Mouse (Mus musculus): ENCODE data around the gene Tnfsf9.
A peak's percentile ranks its signal among the peaks of the same experiment; 100 is the strongest.

The Tnfsf9 gene

DNA sequence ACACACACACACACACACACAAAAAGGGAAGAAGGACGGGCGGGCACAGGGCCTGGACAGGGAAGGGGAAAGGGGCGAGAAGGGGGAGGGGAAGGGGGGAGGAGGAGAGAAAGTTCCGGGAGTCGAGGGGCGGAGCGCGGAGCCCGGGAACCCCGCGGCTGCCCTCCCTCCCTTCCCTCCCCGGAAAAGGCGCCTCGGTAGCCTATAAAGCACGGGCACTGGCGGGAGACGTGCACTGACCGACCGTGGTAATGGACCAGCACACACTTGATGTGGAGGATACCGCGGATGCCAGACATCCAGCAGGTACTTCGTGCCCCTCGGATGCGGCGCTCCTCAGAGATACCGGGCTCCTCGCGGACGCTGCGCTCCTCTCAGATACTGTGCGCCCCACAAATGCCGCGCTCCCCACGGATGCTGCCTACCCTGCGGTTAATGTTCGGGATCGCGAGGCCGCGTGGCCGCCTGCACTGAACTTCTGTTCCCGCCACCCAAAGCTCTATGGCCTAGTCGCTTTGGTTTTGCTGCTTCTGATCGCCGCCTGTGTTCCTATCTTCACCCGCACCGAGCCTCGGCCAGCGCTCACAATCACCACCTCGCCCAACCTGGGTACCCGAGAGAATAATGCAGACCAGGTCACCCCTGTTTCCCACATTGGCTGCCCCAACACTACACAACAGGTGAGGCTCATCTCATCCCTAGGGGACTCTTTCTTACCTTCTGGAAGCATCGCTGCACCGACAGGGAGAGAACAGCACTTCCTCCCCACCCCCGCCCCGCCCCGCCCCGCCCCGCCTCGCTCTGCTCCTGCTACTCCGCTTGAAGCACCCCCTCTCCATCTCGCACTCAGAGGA lies at the start of gene Tnfsf9:
Gene Tnfsf9 (plus strand): TSS at position 145 of the 854 bp plus-strand sequence.
- no peak for DNase-seq (ENCODE audit: low spot score)

DNA sequence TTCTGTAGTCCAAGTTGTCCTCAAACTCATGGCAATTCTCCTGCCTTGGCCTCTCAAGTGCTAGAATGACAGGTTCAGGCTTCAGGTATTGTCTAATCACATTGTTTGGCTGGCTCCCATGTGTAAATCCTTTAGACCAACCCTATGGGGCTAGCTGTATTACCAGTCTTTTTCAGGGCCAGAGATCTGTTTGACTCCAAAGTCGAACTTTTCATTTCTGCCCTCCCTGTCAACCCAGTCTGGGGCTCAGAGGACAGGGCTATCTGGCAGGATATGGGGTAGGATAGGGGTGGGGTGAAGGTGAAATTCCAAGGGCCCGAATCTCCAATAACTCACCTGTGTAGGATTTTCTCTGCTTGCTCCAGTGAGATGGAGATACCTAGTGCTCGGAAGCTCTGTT lies 48.9 kb upstream of the Tnfsf9 start:
- DNase-seq (ENCODE audit: low spot score) = no peak

GRCm38 (mm10) chr17:57058891-57059485 lies 46.1 kb upstream of the Tnfsf9 start, which contains the start of gene Crb3:
Crb3 (plus strand) TSS chr17:57059105.
- DNase-seq (ENCODE audit: low spot score) = no peak

- DNase-seq (ENCODE audit: low spot score) = peak; percentile 21
Measured at GRCm38 (mm10) chr17:57059486-57059977, 45.6 kb upstream of the Tnfsf9 start, which contains the start of gene Slc25a23. Slc25a23 (minus strand) TSS chr17:57059863.

GRCm38 (mm10) chr17:57060231-57060801 lies 44.8 kb upstream of the Tnfsf9 start:
- DNase-seq (ENCODE audit: low spot score) = peak; percentile 94

DNA sequence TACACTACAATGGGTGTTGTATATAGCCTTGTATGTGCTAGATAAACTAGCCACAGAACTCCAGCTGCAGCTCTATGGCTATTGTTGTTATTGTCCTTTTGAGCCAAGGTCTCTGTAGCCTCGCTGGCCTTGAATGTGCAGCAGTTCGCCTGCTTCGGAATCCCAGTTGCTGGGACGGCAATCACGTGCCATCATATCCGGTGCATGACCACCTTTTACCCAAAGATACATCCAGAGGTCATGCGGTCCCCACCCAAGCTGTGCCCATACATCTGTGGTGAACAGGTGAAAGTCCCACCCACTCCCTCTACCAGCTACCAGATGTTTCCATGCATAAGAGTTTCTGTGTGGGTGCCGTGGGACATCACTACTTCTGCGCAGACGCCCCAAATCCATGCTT lies 44.1 kb upstream of the Tnfsf9 start:
- no peak for DNase-seq (ENCODE audit: low spot score)

- DNase-seq (ENCODE audit: low spot score) = no peak
Measured at GRCm38 (mm10) chr17:57062011-57062521, 43.1 kb upstream of the Tnfsf9 start.

GRCm38 (mm10) chr17:57062548-57062947 lies 42.6 kb upstream of the Tnfsf9 start:
- DNase-seq (ENCODE audit: low spot score) = no peak

DNA sequence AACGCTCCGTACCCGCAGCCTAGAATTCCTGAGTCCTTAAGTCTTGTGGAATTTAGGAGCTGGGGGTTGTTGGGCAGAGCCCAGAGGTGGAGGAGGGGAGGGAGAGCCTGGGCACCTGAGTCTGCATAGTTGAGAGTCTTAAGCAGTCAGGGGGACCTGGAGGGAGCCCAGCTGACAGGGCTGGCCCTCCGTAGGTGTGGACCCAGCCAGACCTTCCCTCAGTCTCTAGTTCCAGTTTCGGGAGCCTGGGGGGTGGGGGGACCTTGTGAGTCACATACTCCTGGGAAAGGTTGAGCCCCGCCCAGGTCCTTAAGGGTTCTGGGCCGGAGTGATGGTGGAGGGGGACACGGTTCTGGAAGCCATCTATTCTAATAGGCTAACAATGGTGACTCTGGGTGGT lies 42.1 kb upstream of the Tnfsf9 start:
- no peak for DNase-seq (ENCODE audit: low spot score)

DNA sequence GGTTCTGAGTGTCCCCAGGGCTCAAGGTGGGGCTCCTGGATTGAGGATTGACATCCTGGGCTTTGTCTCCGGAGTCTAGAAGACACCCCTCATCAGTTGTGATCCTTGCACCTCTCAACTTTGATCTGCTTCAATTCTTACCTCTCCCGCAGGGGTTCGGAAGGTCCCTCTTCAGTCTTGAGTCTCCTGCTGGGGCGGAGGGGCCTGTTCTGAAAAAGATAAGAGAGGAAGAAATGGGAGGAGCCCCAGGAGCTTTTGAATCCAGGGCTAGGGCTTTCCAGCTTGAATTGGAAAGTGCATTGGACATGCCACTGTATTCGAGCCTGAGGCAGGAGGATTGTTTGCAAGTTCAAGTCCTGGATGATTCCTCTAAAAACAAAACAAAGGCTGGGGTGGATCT lies 38.2 kb upstream of the Tnfsf9 start:
- peak; percentile 27 for DNase-seq (ENCODE audit: low spot score)

GRCm38 (mm10) chr17:57070272-57070671 lies 34.9 kb upstream of the Tnfsf9 start:
- no peak for DNase-seq (ENCODE audit: low spot score)

GRCm38 (mm10) chr17:57070699-57071098 lies 34.4 kb upstream of the Tnfsf9 start:
- no peak for DNase-seq (ENCODE audit: low spot score)

DNA sequence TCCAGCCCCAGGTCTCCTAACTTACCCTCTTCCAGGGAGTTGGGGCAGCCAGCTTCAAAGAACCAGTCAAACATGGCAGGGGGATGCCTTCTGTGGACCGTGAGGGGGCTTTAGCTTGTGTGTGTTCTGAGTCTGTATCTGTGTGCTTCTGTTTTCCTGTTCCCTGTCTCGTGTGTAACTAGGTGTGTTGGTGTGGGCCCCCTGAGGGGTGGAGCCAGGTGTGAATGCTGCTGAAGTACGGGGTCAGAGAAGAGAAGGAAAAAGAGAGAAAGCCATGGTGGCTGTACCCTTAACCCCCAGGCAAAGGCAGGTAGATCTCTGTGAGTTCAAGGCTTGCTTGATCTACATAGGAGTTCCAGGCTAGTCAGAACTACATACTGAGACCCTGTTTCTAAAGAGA lies 28.2 kb upstream of the Tnfsf9 start:
- no peak for DNase-seq (ENCODE audit: low spot score)

DNA sequence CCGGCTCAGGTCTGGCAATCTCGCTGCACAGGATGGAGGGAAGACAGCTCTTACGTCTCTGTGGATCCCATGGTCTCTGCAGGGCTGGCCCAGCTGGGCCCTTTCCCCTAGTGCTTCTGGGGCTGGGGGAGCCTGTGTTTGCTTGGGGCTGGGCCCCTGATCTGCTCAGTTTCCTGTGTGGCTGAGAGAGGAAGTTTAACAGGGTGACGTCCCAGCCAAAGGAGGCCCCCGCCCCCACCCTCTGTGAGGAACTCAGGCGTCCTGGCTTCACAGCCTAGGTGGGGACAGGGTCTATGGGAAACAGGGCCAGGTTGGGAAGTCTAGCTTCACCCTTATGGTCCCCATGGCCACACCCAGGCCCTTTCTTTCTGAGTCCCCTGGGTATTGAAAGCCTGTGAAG lies 26.8 kb upstream of the Tnfsf9 start, which contains the start of gene Dennd1c:
Gene Dennd1c (minus strand): TSS at position 179 of the 400 bp plus-strand sequence.
- DNase-seq (ENCODE audit: low spot score) = no peak

DNA sequence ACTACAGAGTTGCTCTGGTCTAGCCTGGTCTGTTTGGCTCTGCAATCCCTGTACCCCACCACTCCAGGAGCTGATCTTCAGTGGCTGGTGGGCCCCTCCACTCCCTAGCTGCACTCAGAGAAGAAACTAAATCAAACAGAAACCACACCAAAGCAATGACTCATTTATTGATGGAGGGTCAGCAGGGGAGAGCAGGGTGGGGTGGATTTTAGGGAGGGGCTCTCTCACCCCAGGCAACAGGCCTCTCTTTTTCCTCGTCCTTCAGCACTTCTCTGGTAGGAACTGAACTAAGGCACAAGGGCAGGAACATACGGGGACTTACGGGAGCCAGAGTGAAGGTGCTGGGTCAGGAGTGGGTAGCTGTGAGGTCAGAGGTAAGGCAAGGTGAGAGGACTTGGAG lies 25.2 kb upstream of the Tnfsf9 start:
- DNase-seq (ENCODE audit: low spot score) = no peak

DNA sequence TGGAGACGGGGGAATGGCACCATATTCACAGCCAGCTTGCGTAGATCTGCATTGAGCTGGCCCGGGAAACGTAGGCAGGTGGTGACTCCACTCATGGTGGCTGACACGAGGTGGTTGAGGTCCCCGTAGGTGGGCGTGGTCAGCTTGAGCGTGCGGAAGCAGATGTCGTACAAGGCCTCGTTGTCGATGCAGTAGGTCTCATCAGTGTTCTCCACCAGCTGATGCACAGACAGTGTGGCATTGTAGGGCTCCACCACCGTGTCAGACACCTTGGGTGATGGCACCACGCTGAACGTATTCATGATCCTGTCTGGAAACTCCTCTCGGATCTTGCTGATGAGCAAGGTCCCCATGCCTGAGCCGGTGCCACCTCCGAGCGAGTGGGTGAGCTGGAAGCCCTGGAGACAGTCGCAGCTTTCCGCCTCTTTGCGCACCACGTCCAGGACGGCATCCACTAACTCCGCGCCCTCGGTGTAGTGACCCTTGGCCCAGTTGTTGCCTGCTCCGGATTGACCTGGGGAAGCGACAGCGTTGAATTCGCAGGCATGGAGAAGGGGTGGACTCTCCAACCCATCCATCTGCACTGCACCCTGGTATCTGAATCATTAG lies 23.8 kb upstream of the Tnfsf9 start:
- DNase-seq (ENCODE audit: low spot score) = no peak

DNA sequence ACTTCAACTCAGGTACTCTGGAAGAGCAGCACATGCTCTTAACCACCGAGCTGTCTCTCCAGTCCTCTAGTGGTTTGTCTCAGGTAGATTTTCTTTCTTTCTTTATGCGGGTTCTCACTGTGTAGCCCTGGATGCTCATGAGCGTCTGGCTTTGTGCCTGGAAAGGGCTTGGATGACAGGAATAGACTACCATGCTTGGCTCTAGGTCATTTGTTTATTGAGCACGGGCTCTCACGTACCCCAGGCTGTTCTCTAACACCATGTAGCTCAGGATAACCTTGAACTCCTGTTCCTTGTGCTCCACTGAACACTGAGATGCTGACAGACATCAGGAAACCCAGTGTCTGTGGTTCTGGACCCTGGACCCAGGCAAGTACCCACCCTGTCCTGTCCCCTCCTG lies 22.6 kb upstream of the Tnfsf9 start:
- DNase-seq (ENCODE audit: low spot score) = no peak

- no peak for DNase-seq (ENCODE audit: low spot score)
Measured at GRCm38 (mm10) chr17:57085970-57086757, 19.0 kb upstream of the Tnfsf9 start.

DNA sequence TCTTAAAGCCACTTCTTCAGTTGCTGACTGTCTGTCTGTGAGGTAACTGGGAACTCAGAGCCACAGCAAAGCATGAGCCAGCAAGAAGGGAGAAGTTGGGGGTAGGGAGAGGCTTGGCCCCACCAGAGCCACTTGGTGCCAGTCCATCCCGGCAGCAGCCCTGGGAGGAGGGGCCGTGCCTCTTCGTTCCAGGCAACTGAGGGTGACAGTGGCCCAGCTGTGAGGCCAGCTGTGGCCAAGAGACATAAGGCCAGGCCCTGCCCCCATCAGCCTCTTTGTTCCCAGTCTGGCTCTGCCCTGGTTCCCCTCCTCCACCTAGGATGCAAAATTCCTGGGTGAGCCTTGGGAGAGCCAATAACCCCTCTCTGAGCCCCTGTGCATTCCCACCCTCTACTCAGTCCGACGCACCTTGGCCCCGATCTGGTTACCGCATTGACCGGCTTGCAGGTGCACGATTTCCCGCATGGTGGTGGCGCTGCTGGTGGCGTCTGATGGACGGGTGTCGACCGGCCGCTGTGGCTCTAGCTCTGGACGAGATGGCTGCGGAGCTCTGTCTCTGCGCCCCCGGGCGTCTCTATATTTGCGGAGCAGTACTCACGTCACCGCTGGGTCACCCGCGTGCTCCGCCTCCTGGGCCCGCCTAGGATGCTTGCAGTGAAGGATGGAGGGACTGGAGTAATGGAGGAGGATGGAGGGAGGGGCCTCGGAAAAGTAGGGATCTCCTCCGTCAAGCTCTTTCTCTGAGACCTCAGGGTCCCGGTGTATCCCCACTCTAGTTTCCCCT lies 17.9 kb upstream of the Tnfsf9 start, which contains the start of gene Tubb4a:
Gene Tubb4a (minus strand): TSS at position 734 of the 784 bp plus-strand sequence.
- no peak for DNase-seq (ENCODE audit: low spot score)

- DNase-seq (ENCODE audit: low spot score) = peak; percentile 34
Measured at GRCm38 (mm10) chr17:57094222-57094621, 10.9 kb upstream of the Tnfsf9 start.

Measured in c-Kit-positive CD71-positive TER-119-positive erythroid progenitor cells, embryonic 14.5 days (primary cell).